Mouse (Mus musculus) spleen, postnatal 36 days (tissue): ENCODE measurements around the gene Hspa12b.
"Not testable (repeated sequence)": the region's sequence is repeated elsewhere in the genome, so short reads cannot be mapped to it uniquely, and the experiment has no call there.

Source experiments
- DNase-seq, 2 experiments: peaks; one replicate each; pipeline ENCODE4 v3.0.0; 2022; ENCODE audit warnings: low spot score in 2 of 2, mixed read lengths in 1 of 2

The Hspa12b gene

GRCm38 (mm10) chr2:131127161-131127730, at the start of gene Hspa12b:
Gene Hspa12b (plus strand): TSS chr2:131127280.
- no peak for DNase-seq

GRCm38 (mm10) chr2:131080507-131080906, 46.6 kb upstream of the Hspa12b start:
- DNase-seq, result no peak

- DNase-seq, result no peak
Measured at GRCm38 (mm10) chr2:131084206-131084605, 42.9 kb upstream of the Hspa12b start.

GRCm38 (mm10) chr2:131086667-131087390, 40.3 kb upstream of the Hspa12b start, which contains the start of gene Siglec1:
Gene Siglec1 (minus strand): TSS chr2:131086765.
- no peak for DNase-seq

GRCm38 (mm10) chr2:131088581-131088980, 38.5 kb upstream of the Hspa12b start:
- no peak for DNase-seq

- peak in 1 of 2 experiments; percentile 13 for DNase-seq
Measured at GRCm38 (mm10) chr2:131089634-131090033, 37.4 kb upstream of the Hspa12b start.

GRCm38 (mm10) chr2:131090852-131091251, 36.2 kb upstream of the Hspa12b start:
- peak in 1 of 2 experiments; percentile 20 for DNase-seq

GRCm38 (mm10) chr2:131093577-131093976, 33.5 kb upstream of the Hspa12b start:
- no peak for DNase-seq

GRCm38 (mm10) chr2:131094823-131095222, 32.3 kb upstream of the Hspa12b start:
- peak; percentile 59 to 67 for DNase-seq

GRCm38 (mm10) chr2:131096101-131096795, 30.8 kb upstream of the Hspa12b start:
- DNase-seq, result peak; percentile 16 to 35

GRCm38 (mm10) chr2:131097087-131097486, 30.0 kb upstream of the Hspa12b start:
- DNase-seq, result no peak

GRCm38 (mm10) chr2:131101530-131101929, 25.6 kb upstream of the Hspa12b start:
- no peak for DNase-seq

- no peak for DNase-seq
Measured at GRCm38 (mm10) chr2:131104021-131104420, 23.1 kb upstream of the Hspa12b start.

- not testable (repeated sequence) for DNase-seq
Measured at GRCm38 (mm10) chr2:131105061-131105460, 22.0 kb upstream of the Hspa12b start.

- no peak for DNase-seq
Measured at GRCm38 (mm10) chr2:131105989-131106388, 21.1 kb upstream of the Hspa12b start.

- no peak for DNase-seq
Measured at GRCm38 (mm10) chr2:131118968-131119574, 8.0 kb upstream of the Hspa12b start.

- no peak for DNase-seq
Measured at GRCm38 (mm10) chr2:131124166-131124565, 2.9 kb upstream of the Hspa12b start.

GRCm38 (mm10) chr2:131125157-131125963, 1.7 kb upstream of the Hspa12b start:
- DNase-seq, result no peak

GRCm38 (mm10) chr2:131125964-131126815, 890 bp upstream of the Hspa12b start:
- DNase-seq, result no peak

- DNase-seq, result no peak
Measured at GRCm38 (mm10) chr2:131128211-131128610, 1.1 kb downstream of the Hspa12b start.
